Mouse (Mus musculus): ENCODE results near the gene Qrsl1.

- peak; percentile 76 for TF ChIP-seq CTCF (IDR thresholded peaks at IDR 0.05; ENCODE audit: low read depth, low read length)
- TF ChIP-seq POLR2A (IDR thresholded peaks at IDR 0.05; ENCODE audit: borderline replicate concordance, low read depth, low read length), result no peak
These were observed 17.4 kb upstream of the Qrsl1 start for GRCm38 (mm10) chr10:43918696-43919608.
